13 mouse cellular contexts compared by ENCODE assay signal in the genomic region with DNA sequence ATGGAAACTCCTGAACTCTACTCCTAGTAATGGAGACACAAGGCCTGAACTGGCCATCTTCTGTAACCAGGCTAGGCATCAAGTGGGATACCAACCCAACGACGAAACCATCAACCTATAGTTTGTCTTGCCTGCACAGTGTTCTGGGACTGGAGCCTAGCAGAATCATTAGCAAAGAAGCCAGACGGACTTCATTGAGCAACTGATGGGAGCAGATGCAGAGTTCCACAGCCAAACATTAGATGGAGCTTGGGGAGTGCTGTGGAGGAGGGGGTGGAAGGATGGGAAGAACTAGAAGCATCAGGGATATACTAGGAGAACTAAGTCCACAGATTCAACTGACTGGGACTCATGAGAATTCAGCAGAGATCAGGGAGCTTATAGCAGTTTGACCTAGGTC.
DNase-seq lines count a peak whose midpoint lies in the region.
"Had no signal": no experiment of that assay in that cellular context is flagged by ENCODE, and none has a peak within 500 bp of the region (broad histone marks: within the 10 kb centered on the region; RNA-seq: fewer than 3 reads in every experiment).

No protein-coding gene starts in this region.

- peak; percentile 6 for DNase-seq in right cerebral cortex, postnatal 25 days
- no peak for DNase-seq in right cerebral cortex, postnatal 36 days (ENCODE audit: low spot score in 2 of 2)
- DNase-seq in layer of hippocampus, adult 8-10 months (ENCODE audit: low spot score in 2 of 2) = peak; percentile 69 to 75
- DNase-seq in layer of hippocampus, postnatal 14 days (ENCODE audit: low spot score in 2 of 2) = peak; percentile 53 to 74
- DNase-seq in adrenal gland, adult 8-10 months = no peak
- DNase-seq in cerebellum, adult 9-11 months = no peak
- DNase-seq: adrenal gland, adult 2 months; adrenal gland, postnatal 36 days; cerebellum, adult 11 months; cerebellum, adult 8-10 months; cerebellum, postnatal 25 days; gastrocnemius, postnatal 10 days; heart, postnatal 36 days had no signal

Comparison
In these comparisons a context has a peak if more than half of its experiments do, and no peak if none do; other contexts are left out.
1. DNase-seq: peak in right cerebral cortex, postnatal 25 days (single experiment), layer of hippocampus, adult 8-10 months (2 of 2) and layer of hippocampus, postnatal 14 days (2 of 2); none in right cerebral cortex, postnatal 36 days (0 of 2), adrenal gland, adult 8-10 months (single experiment) and cerebellum, adult 9-11 months (single experiment).